Mouse (Mus musculus) kidney, adult 2 months (tissue): ENCODE results near the gene Sit1.

ENCODE experiments used
- CTCF ChIP-seq: fragments of 200-500 bp; conservative IDR thresholded peaks from 2 replicates; pipeline ENCODE4 v1.5.1; 2011; ENCODE audit warnings: low read depth, mild to moderate bottlenecking, control low read depth, low read length, moderate library complexity, mixed read lengths; ENCODE audit not compliant: insufficient read depth, insufficient read length
- POLR2A ChIP-seq: fragments of 200-500 bp; IDR thresholded peaks from one replicate; pipeline ENCODE4 v1.6.1; 2011; ENCODE audit warnings: low read depth, low read length, control low read depth

- no peak for TF ChIP-seq CTCF
- no peak for TF ChIP-seq POLR2A
These were observed 28.3 kb upstream of the Sit1 start for GRCm38 (mm10) chr4:43511675-43512454.
